Mouse (Mus musculus) lung, postnatal 0 days (tissue): ENCODE measurements at regions not wholly inside any gene's neighbourhood (a gene's known extent, or its start where the extent isn't known, plus 50 kb on each side); places are given as distances from the start of the nearest gene placed in this dataset.

Experiments
- CTCF ChIP-seq: IDR thresholded peaks from 2 replicates; pipeline ENCODE4 v1.5.1; 2016; ENCODE audit warnings: antibody characterized with exemption, mild to moderate bottlenecking
- EP300 ChIP-seq: IDR thresholded peaks from 2 replicates; pipeline ENCODE4 v1.6.1; 2016; ENCODE audit warnings: antibody characterized with exemption, mild to moderate bottlenecking, control low read depth

- TF ChIP-seq CTCF (peak; percentile 37), EP300 (no peak)
Observed at GRCm38 (mm10) chr5:33548800-33549199, 80.6 kb downstream of the Fam53a start.
